Mouse (Mus musculus) lung, adult 2 months (tissue): ENCODE data around the gene Tnnt3.

ENCODE experiments used
- CTCF ChIP-seq: fragments of 200-500 bp; IDR thresholded peaks from 2 replicates; pipeline ENCODE4 v1.5.1; 2011; ENCODE audit warnings: mild to moderate bottlenecking, low read length, control low read depth; ENCODE audit not compliant: insufficient read depth
- POLR2A ChIP-seq: fragments of 200-500 bp; IDR thresholded peaks from 2 replicates; pipeline ENCODE4 v1.6.1; 2011; ENCODE audit warnings: low read depth, mild to moderate bottlenecking, control low read depth, low read length, borderline replicate concordance; ENCODE audit errors: extremely low read depth

DNA sequence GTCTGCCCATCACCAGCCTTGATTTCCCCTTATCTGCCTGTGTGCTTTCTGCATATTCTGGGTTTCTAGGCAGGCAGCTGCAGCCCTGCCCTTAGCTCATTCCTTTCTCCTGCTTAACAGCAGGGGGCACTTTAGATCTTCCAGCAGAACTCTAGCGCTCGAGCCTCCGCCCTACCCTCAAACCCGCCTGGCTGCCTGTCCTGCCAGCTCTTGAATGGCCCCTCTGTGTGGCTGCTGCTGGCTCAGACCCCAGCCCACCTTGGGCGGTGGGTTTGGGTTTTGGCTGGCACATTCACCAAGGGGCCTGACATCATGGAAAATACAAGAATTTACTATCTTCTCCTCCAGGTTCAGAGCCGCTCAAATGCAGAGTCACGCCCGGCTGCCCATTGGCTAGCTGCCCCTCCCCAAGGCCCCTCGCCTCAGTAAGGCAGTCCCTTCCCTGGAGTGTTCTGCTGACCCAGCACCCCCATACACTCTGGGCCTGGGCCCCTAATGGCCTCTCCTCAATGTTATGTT is 11.2 kb upstream of the Tnnt3 start:
- TF ChIP-seq CTCF (peak; percentile 27; the same call in 1 of the 2 replicates), POLR2A (no peak)
